Mouse (Mus musculus): Measurements from ENCODE around the gene Phkg1.
"Not testable (repeated sequence)": the region's sequence is repeated elsewhere in the genome, so short reads cannot be mapped to it uniquely, and the experiment has no call there.

Gene Phkg1

DNA sequence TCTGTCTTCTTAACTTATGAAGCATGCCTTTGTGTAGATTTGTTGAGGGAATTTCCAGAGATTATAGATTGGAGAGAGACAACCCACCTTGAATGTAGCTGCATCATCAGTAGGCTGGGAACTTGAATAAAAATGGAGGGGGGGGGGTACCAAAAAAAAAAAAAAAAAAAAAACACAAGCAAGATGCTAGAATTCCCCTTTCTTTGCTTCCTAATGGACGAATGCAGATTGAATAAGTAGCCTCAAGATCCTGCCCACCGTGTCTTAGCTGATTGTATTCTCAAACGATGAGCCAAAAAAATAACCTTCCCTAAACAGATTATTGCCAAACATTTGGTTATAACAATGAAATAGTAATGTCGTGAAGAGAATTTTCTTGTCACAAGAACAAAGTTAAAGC, 9.4 kb upstream of the Phkg1 start:
- DNase-seq (ENCODE audit: low read depth, low spot score): no peak

DNA sequence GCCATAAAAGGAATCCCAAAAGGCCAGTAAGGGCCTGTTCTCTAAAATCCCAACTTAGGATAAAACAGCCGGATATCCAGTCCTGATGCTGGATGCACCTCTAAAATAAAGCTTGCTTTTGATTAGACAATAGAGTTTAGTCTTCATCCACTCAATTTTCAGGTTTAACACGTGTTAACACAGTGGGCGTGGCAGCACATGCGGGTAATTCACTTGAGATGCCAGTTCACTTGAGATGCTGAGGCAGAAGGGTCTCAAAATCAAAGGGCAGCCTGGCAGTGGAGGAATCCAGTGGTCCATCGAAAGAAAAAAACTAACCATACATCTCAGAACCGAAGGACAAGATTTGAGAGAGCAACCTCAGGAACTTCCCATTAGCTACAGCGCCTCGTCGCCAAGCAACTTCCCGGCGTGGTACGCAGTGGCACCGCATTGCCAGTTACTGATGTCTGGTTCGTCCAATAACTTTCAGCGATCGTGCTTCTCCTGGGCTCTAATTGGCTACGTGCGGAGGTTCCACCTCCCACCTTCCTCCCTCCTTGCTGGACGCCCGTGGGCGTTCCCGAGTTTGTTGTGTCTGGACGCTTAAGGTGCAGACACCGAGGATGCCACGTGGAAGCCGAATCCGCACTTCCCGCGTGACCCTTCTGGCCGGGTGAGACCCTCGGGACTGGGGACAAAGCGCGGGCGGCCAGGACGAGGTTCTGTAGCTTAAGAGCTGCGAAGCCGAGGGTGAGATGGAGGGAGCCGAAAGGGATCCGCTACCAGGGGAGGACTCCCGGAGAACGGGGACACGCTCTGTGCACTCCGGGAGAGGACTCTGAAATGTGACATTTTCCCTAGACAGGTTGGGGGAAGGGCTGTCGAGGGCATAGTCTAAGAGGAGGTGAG, 2.9 kb downstream of the Phkg1 start, which contains the start of gene Zbed5:
Gene Zbed5 (plus strand): TSS at position 526 of the 891 bp plus-strand sequence.
- peak; percentile 98 for DNase-seq (ENCODE audit: low read depth, low spot score)

DNA sequence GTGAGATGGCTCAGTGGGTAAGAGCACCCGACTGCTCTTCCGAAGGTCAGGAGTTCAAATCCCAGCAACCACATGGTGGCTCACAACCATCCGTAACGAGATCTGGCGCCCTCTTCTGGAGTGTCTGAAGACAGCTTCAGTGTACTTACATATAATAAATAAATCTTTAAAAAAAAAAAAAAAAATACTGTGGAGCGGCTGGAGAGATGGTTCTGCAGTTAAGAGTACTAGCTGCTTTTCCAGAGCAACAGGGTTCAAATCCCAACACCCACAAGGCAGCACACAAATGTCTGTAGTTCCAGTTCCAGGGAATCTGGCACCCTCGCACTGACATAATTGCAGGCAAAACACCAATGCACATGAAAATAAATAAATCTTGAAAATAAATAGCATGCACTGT, 8.0 kb downstream of the Phkg1 start:
- DNase-seq (ENCODE audit: low read depth, low spot score): not testable (repeated sequence)

DNA sequence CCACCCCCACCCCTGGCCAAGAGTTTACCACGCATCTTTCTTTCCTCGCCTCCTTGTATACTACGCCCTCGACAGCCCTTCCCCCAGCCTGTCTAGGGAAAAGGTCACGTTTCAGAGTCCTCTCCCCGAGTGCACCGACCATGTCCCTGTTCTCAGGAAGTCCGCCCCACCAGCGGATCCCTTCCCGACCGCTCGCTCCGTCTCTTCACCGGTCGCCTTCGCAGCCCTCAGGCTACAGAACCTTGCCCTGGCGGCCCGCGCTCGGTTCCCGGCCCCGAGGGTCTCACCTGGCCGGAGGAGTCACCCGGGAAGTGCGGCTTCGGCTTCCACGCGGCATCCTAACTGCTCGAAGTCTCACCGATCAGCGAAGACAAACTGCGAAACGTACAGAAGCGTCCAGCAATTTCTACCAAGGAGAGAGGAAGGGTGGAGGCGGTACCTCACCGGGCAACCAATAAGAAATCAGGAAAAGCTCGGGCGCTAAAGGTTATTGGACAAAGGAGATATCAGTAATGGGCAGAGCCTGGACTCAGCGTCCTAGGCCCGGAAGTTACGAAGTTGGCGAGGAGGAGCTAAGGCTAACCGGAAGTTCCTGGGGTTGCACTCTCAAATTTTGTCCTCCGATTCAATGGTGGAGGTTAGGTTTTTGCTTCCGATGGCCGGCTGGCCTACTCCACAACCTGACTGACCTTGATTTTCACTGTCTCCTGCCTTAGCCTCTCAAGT, 11.3 kb downstream of the Phkg1 start, which contains the start of gene Chchd2:
Gene Chchd2 (minus strand): TSS at position 560 of the 726 bp plus-strand sequence.
- DNase-seq (ENCODE audit: low read depth, low spot score): peak; percentile 100

DNA sequence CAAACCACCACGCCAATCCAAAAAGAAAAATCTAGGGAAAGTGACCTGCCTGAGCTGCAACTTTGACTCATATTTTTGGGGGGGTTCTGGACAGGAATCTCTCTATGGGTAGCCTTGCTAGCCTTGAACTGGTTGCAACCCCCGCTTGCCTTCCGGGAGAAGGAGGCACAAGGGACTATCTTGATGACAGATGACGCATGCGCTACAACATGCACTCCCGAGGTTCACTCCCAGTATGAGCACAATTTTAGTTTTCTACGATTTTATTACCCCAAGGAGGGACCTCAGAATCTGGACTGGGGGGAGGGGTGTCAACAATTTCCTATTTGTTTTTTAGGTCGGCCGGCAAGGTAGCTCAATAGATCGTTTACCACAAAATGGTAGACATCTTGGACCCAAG, 12.1 kb downstream of the Phkg1 start:
- peak; percentile 32 for DNase-seq (ENCODE audit: low read depth, low spot score)

DNA sequence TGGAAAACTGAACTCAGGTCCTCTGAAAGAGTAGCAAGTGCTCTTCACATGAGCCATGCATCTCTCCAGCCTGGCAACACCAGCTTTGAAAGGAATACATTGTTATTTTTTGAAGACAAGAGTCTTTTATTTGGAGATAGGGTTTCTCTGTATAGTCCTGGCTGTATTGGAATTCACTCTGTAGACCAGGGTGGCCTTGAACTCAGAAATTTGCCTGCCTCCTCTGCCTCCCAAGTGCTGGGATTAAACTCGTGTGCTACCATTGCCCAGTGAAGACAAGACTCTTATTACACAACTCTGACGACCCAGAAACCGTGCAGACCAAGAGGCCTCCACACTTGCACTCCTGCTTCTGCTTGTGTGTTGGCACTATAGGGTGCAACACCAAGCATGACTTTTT, 18.5 kb downstream of the Phkg1 start:
- no peak for DNase-seq (ENCODE audit: low read depth, low spot score)

DNA sequence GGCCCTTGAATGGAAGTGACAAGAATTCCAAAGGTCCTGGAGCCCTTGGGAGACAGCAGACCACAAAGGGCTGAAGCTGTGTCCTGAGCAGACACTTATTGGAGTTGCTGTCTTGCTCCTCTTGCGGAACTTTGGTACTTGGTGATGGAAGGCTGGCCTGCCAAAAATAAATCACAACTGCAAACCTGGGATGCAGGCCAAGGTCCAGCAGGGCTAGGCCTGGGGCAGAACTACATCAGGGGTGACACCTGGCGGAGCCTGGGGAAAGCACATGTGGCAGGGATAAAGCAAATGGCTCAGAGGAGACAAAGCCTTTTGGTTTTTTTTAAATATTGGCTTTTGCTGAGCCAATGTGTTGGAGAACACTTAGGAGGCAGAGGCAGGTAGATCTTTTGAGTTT, 19.4 kb downstream of the Phkg1 start:
- peak; percentile 52 for DNase-seq (ENCODE audit: low read depth, low spot score)

DNA sequence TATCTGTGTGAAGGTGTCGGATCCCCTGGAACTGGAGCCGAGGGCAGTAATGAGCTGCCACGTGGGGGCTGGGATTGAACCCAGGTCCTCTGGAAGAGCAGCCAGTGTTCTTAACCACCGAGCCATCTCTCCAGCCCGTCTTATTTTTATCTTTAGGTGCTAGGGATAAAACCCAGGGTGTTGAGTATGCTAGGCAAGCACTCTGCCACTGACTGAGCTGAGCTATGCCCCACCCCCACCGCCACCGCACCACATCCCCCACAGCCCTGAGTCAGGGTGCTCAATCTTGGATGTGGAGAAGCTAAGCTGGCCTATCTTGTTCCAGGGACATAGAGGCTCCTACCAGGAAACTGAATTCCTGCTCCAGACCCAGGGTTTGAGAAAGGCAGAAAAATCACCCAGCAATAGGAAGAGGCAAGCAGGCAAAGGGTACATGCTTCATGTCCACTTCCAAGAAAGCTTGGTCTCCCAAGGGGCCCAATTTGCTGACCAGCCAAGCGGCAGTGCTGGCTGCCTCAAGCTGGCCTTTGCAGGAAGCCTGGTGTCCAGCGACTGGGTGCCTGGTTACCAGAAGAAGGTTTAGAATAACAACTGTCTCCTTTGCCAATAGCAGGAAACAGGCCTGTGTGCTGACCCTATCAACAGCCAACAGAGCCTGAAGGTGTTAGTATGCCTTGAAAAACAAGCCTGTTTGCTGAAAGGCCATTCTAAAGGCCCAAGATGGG, 20.5 kb downstream of the Phkg1 start:
- peak; percentile 59 for DNase-seq (ENCODE audit: low read depth, low spot score)

DNA sequence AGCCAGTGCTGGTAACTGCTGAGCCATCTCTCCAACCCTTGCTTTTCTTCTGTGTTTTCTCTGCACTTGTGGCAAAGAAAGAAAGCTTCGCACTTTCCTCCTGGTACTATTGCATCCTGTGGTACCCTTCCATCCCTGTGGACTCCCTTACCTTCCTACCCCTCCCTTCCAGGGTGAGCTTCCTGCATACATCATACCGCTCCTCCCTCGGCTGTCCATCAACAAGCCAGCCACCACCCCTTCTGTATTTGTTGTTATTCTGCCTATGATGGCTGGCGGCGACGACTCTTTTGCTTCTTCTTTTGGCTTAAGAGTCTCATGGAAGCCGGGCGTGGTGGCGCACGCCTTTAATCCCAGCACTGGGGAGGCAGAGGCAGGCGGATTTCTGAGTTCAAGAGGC, 23.3 kb downstream of the Phkg1 start:
- no peak for DNase-seq (ENCODE audit: low read depth, low spot score)

DNA sequence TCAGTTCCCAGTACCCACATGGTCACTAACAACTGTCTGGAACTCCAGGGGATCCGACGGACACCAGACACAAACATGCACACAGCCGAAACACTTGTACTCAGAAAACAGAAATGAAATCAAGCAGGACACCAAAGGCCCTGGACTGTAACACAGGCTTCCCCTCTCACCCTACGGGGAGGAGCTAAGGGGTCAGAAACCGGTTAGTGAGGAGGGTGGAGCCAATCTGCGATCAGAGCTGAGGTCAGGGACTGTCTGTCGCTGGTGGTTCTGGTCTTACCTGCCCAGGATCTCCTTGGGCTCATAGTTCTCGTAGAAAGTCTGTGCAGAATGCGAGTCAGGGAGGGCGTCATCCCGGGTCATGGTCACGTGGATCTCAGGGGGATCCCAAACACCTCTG, 24.4 kb downstream of the Phkg1 start:
- DNase-seq (ENCODE audit: low read depth, low spot score): no peak

DNA sequence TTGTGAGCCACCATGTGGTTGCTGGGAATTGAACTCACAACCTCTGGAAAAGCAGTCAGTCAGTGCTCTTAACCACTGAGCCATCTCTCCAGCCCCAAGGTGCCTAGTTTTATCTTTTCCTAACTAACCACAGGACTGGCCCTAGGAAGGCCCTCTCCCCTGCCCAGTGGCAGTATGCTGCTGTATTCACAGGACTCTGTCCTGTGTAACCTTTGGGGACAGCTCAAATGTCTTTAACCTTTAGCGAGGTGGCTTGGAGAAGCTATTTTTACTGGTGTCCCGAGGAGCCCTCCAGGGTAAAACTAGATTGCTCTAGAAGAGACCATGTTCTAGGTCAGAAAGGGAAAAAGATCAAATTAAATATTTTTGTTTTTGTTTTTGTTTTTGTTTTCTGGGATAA, 27.1 kb downstream of the Phkg1 start:
- DNase-seq (ENCODE audit: low read depth, low spot score): no peak

DNA sequence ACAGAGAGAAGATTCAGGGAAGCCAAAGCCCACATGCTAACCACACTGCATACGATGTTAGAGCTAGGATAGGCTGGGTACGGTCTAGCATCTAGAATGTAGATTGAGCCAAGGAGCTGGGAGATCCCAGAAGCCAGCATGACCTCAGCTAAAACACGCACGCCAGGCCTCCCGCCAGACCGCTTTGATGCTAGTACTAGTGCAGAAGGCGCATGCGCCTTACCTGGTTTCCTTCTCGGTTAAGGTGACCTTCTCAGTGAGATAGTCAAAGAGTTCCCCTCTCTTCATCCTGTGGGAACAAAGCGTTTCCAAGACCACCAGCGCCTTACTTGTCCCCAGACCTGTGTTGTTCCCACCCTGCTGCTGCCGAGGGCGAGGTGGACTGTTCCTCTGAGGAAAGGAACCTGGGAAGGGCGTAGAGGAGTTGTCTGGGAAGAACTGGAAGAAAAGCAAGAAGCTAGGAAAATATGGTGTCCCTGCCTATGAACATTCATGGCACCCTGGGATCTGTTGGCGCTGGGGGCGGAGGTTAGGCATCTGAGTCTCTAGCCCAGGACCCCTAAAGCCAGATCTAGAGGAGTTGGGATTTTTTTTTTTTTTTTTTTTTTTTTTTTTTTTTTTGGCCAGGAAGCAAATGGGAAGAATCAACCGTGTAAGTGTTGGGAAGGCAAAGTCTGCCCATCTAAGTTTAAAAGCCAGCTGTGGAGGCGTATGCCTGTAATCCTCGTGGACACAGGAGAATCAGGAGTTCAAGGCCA, 28.9 kb downstream of the Phkg1 start:
- no peak for DNase-seq (ENCODE audit: low read depth, low spot score)

DNA sequence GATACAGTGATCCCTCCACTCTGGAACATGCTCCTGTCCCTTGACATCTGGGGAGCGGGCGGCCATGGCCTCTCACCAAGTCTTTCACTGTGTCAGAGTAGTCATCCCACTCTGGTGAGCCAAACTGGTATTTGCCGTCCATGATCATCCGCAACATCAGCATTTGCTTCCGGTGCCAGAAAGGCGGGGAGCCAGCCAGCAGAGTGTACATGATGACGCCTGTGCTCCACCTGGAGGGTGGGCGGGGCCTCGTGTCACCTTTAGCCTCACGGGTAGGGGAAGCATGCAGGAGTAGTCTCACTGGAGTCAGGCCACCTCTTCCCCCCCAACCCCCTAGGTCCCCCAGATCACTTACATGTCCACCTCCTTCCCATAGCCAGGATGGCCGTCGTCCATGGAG, 32.5 kb downstream of the Phkg1 start:
- DNase-seq (ENCODE audit: low read depth, low spot score): no peak

DNA sequence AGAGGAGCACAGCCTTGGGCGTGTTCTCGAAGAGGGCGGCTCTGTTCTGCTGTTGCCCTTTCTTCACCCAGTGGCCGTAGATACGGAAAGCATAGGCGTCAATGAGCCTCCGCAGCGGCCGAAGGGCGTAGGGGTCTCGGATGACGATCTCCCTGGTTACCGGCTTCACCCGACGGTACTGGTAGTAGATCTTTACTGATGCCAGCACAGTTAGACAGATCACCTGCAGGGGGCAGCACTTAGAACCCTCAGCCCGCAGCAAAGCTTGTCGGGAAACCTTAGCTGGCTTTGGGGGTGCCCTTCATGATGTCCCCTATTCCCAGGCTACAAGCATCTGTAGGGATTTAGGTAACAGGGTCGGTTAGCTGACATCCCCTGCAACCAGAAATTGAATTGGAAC, 33.9 kb downstream of the Phkg1 start:
- peak; percentile 52 for DNase-seq (ENCODE audit: low read depth, low spot score)

DNA sequence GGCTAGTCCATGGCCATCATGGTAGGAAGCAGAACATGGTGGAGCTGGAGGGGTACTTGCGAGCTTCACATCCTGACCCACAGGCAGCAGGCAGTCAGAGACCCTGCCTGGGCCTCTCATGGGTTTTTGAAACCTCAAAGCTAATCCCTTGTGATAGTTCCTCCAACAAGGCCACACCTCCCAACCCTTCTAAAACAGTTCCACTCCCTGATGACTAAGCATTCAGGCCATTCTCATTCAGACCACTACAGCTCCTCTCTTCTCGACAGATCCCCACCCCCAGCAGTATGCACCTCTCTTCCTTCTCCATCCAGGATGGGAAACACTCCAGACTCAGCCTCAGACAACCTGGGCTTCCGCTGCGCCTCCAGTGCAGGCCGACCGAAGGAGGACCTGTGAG, 36.0 kb downstream of the Phkg1 start:
- no peak for DNase-seq (ENCODE audit: low read depth, low spot score)

DNA sequence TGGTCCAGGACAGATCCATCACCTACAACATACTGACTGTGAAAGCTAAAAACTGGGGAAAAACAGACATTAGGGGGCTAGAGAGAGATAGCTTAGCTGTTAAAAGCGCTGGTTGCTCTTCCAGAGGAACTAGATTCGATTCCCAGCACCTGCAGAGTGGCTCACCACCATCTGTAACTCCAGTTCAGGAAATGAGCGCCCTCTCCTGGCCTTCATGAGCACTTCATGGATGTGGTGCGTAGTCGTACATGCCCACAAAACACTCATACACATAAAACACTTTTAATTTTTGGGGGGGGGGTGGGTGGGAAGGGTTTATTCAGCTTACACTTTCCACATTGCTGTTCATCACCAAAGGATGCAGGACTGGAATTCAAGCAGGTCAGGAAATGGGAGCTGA, 41.9 kb downstream of the Phkg1 start:
- DNase-seq (ENCODE audit: low read depth, low spot score): no peak

DNA sequence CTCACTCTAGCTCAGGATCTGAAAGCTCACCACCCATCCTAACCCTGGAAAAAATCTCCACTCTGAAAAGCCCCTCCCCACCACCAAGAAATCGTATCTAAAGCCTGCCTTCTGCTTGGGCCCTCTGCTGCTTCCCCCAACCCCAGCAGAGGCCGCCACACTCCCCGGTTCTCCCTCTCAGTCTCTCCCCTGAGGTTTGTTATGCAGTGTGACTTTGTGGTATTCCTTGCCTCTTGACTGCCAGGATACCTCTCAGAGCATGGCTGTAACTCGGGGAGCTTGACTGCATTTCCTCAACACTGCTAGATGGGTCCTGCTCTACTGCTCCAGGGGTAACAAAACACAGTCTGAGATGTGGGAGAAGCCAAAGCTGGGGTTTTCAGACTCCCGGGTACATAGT, 43.2 kb downstream of the Phkg1 start:
- no peak for DNase-seq (ENCODE audit: low read depth, low spot score)

DNA sequence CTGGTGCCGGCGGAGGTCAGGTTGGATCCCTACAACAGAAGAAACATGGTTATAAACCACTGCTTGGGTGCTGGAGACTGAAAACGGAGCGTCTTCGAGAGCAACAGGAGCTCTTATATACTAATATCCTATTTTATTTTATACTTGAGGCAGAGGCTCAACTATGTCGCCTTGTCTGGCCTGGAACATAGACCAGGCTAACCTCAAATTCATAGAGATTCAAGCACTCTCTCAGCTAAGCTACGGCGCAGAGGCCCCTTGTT, 50.9 kb downstream of the Phkg1 start:
- no peak for DNase-seq (ENCODE audit: low read depth, low spot score)

DNA sequence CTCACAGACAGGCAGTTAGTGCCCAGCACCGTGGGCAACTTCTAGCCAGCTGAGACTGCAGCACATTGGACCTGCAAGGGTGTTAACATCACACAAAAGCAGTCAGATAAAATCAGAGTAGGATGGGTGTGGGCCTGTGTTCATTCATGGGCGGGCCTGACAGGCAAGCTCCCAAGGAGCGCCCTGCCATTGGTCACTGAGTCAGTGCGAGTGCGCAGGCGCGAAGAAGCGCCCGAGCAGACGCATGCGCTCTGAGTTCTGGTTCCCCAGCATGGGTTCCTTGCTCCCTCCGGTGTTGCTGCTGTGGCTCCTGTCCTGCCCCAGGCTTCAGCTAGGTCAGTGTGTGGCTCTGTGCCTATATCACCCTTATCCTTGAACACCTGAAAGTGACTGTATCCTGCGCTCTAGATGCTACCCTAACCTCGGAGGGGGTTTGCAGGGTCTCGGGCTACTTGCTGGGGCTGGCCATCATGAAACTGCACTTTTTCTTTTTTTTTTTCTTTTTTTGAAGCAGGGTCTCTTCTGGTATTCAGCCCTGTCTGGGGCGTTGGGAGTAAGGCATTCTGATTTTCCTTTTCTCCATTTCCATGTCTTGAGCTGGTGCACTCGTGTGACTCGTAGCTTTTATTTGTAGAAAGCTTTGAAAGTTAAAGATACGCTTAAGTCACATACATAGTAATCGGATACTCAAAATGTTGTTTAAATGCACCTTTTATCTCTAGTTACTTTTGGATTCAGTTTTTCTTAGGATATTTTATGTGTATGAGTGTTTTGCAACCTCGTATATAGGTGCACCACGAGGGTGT, 51.4 kb downstream of the Phkg1 start, which contains the start of gene Sumf2:
Gene Sumf2 (plus strand): TSS at position 235 of the 806 bp plus-strand sequence.
- DNase-seq (ENCODE audit: low read depth, low spot score): peak; percentile 97

DNA sequence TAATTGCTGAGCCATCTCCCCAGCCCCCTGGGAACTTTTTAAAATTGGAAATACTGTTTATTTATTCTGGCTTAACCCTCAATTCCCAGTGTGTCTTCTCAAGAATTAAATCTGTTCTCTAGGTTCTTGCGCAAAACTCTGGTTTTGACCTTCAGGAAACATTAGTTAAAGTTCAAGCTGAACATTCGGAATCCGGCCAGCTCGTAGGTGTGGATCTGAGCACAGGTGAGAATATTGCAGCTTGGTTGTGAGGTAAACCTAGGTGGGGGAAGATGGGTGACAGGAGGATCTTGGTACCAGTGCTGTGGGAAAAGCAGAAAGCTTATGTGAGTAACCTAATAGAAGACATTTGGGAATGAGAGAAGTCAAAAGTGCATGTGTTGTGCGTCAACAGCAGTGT, 53.5 kb downstream of the Phkg1 start:
- no peak for DNase-seq (ENCODE audit: low read depth, low spot score)

Data from brain, adult 2 months (tissue).